Mouse (Mus musculus) heart, postnatal 0 days (tissue): ENCODE measurements around the gene Abhd2. TPM values are rescaled to one million over a fixed set of nuclear protein-coding genes. Genes with fewer than 3 reads are reported as not detected.

Experiments
- ATAC-seq: fragments of 200-750 bp; cut with Nextera tagmentation; 2 replicates; pipeline ENCODE4 v1.8.0; 2017; ENCODE audit warnings: low read depth, moderate number of reproducible peaks, moderate library complexity; ENCODE audit not compliant: insufficient read depth
- DNase-seq: peaks from one replicate; pipeline ENCODE4 v3.0.0-alpha.2; 2016; ENCODE audit warnings: low spot score
- H3K27ac ChIP-seq: fragments of 300-500 bp; sonication (generic); 2 replicates; pipeline ENCODE4 v1.5.1; 2014; ENCODE audit warnings: low read depth, mild to moderate bottlenecking
- H3K27me3 ChIP-seq: fragments of 300-500 bp; sonication (generic); 2 replicates; pipeline ENCODE4 v1.6.1; 2014; ENCODE audit warnings: low read length, mixed read lengths; ENCODE audit not compliant: control insufficient read depth, insufficient read depth
- H3K36me3 ChIP-seq: fragments of 300-500 bp; sonication (generic); replicated peaks from 2 replicates; pipeline ENCODE4 v1.6.1; 2014; ENCODE audit warnings: low read length, mixed read lengths; ENCODE audit not compliant: control insufficient read depth, insufficient read depth
- H3K4me1 ChIP-seq: fragments of 300-500 bp; sonication (generic); 2 replicates; pipeline ENCODE4 v1.6.1; 2014; ENCODE audit warnings: antibody characterized with exemption; ENCODE audit not compliant: control insufficient read depth, insufficient read depth
- H3K4me2 ChIP-seq: fragments of 300-500 bp; sonication (generic); 2 replicates; pipeline ENCODE4 v1.6.1; 2014; ENCODE audit warnings: low read depth, mild to moderate bottlenecking, low read length, moderate library complexity
- H3K4me3 ChIP-seq: fragments of 300-500 bp; sonication (generic); 2 replicates; pipeline ENCODE4 v1.5.1; 2014; ENCODE audit warnings: low read depth, low read length
- H3K9ac ChIP-seq: fragments of 300-500 bp; sonication (generic); replicated peaks from 2 replicates; pipeline ENCODE4 v1.6.1; 2014; ENCODE audit warnings: low read depth, low read length, mixed read lengths
- H3K9me3 ChIP-seq: fragments of 300-500 bp; sonication (generic); replicated peaks from 2 replicates; pipeline ENCODE4 v1.6.1; 2016; ENCODE audit warnings: low read length; ENCODE audit not compliant: control insufficient read depth
- CTCF ChIP-seq: IDR thresholded peaks from 2 replicates; pipeline ENCODE4 v1.5.1; 2016; ENCODE audit warnings: antibody characterized with exemption, control low read depth, low read depth
- EP300 ChIP-seq: IDR thresholded peaks from 2 replicates; pipeline ENCODE4 v1.6.1; 2016; ENCODE audit warnings: antibody characterized with exemption, low read depth
- WGBS: fragments of 180-500 bp; shearing (Covaris S2); extraction: QIAGEN DNeasy Blood & Tissue Kit; methylation state at CpG from one replicate; pipeline ENCODE4 v1.1.7; 2014; 5-methylcytosine and 5-hydroxymethylcytosine counted together
- polyA plus RNA-seq: library from polyadenylated mRNA; unstranded; fragments of >200 nt; fragmentation: Nextera tagmentation; extraction: Ambion mirVana; gene quantifications from 2 replicates; pipeline ENCODE4 v1.2.1, GENCODE M21; 2015
- total RNA-seq: library from RNA; depleted of rRNA; stranded (reverse); fragments of >200 nt; gene quantifications from 2 replicates; pipeline ENCODE4 v1.2.3, GENCODE M21; 2014; ENCODE audit warnings: low replicate concordance

Gene Abhd2
- total and polyA plus RNA-seq, 2 experiments from 2014 or later = 4.2 to 16.6 TPM

GRCm38 (mm10) chr7:79317576-79317975 lies 44.6 kb downstream of the Abhd2 start:
- TF ChIP-seq CTCF (no peak), EP300 (no peak)
- Histone ChIP-seq H3K4me3 (no peak overlapping the region), H3K27me3 (no peaks in the 10 kb centered on the region), H3K4me1 (peaks cover 6% of the 10 kb centered on the region), H3K9ac (no peak overlapping the region), H3K9me3 (no peaks in the 10 kb centered on the region), H3K4me2 (no peak overlapping the region), H3K27ac (no peak overlapping the region), H3K36me3 (no peaks in the 10 kb centered on the region)
- DNase-seq (no peak), ATAC-seq (no peak)
- 65% methylated on average over 7 of the region's 7 CpGs for WGBS

- no peak for DNase-seq
- no peak overlapping the region for H3K27ac ChIP-seq
- H3K9me3 ChIP-seq = no peaks in the 10 kb centered on the region
- TF ChIP-seq EP300 (no peak), CTCF (no peak)
- H3K27me3 ChIP-seq = no peaks in the 10 kb centered on the region
- no peak overlapping the region for H3K4me3 ChIP-seq
- no peak overlapping the region for H3K4me2 ChIP-seq
- H3K4me1 ChIP-seq = peaks cover 5% of the 10 kb centered on the region
- no peaks in the 10 kb centered on the region for H3K36me3 ChIP-seq
- no peak overlapping the region for H3K9ac ChIP-seq
- ATAC-seq = no peak
- WGBS = 76% methylated on average over 13 of the region's 13 CpGs
Measured at GRCm38 (mm10) chr7:79318110-79318801, 45.3 kb downstream of the Abhd2 start.

GRCm38 (mm10) chr7:79323855-79324254 lies 50.9 kb downstream of the Abhd2 start:
- H3K9me3 ChIP-seq = no peaks in the 10 kb centered on the region
- H3K4me3 ChIP-seq = no peak overlapping the region
- no peak overlapping the region for H3K4me2 ChIP-seq
- no peak overlapping the region for H3K27ac ChIP-seq
- H3K4me1 ChIP-seq = no peaks in the 10 kb centered on the region
- H3K27me3 ChIP-seq = no peaks in the 10 kb centered on the region
- H3K36me3 ChIP-seq = peaks cover 34% of the 10 kb centered on the region
- ATAC-seq (no peak), DNase-seq (no peak)
- 70% methylated on average over 8 of the region's 8 CpGs for whole genome bisulfite sequencing
- TF ChIP-seq EP300 (no peak), CTCF (no peak)
- no peak overlapping the region for H3K9ac ChIP-seq

GRCm38 (mm10) chr7:79328769-79329168 lies 55.8 kb downstream of the Abhd2 start:
- Histone ChIP-seq H3K36me3 (peaks cover 44% of the 10 kb centered on the region), H3K9ac (no peak overlapping the region), H3K4me3 (no peak overlapping the region), H3K4me2 (no peak overlapping the region), H3K27me3 (no peaks in the 10 kb centered on the region), H3K27ac (no peak overlapping the region), H3K9me3 (no peaks in the 10 kb centered on the region), H3K4me1 (no peaks in the 10 kb centered on the region)
- ATAC-seq (no peak), DNase-seq (no peak)
- WGBS = 75% methylated on average over 5 of the region's 5 CpGs
- TF ChIP-seq CTCF (no peak), EP300 (no peak)

GRCm38 (mm10) chr7:79331197-79331596 lies 58.2 kb downstream of the Abhd2 start:
- H3K4me3 ChIP-seq = no peak overlapping the region
- H3K36me3 ChIP-seq = peaks cover 24% of the 10 kb centered on the region
- H3K4me2 ChIP-seq = no peak overlapping the region
- H3K27me3 ChIP-seq = no peaks in the 10 kb centered on the region
- WGBS = 87% methylated on average over 10 of the region's 10 CpGs
- ATAC-seq (no peak), DNase-seq (no peak)
- TF ChIP-seq CTCF (no peak), EP300 (no peak)
- H3K9me3 ChIP-seq = no peaks in the 10 kb centered on the region
- no peak overlapping the region for H3K27ac ChIP-seq
- no peak overlapping the region for H3K9ac ChIP-seq
- H3K4me1 ChIP-seq = no peaks in the 10 kb centered on the region

GRCm38 (mm10) chr7:79333419-79333818 lies 60.4 kb downstream of the Abhd2 start:
- H3K9me3 ChIP-seq = no peaks in the 10 kb centered on the region
- no peak for DNase-seq
- no peaks in the 10 kb centered on the region for H3K27me3 ChIP-seq
- H3K9ac ChIP-seq = no peak overlapping the region
- peaks cover 14% of the 10 kb centered on the region for H3K36me3 ChIP-seq
- H3K4me2 ChIP-seq = no peak overlapping the region
- H3K27ac ChIP-seq = no peak overlapping the region
- TF ChIP-seq EP300 = no peak
- WGBS = 57% methylated on average over 3 of the region's 3 CpGs
- no peaks in the 10 kb centered on the region for H3K4me1 ChIP-seq
- no peak overlapping the region for H3K4me3 ChIP-seq
- ATAC-seq = no peak
